Mouse (Mus musculus): Measurements from ENCODE around the gene Ints2. TPM values are rescaled to one million over a fixed set of nuclear protein-coding genes. Genes with fewer than 3 reads are reported as not detected.

Ints2 gene
- total and polyA plus RNA-seq, 3 experiments = 3.2 to 7.5 (median 5.2) TPM

GRCm38 (mm10) chr11:86211803-86212202, 45.6 kb downstream of the Ints2 start:
- intact Hi-C loops (cut with DNase I) = no loop called here

GRCm38 (mm10) chr11:86209123-86209522, 48.3 kb downstream of the Ints2 start:
- intact Hi-C loops (cut with DNase I) = no loop called here
- H3K36me3 ChIP-seq (ENCODE audit: control insufficient read depth, insufficient read depth, low read length) = no peaks in the 10 kb centered on the region; the same call in 1 of the 2 replicates

More at GRCm38 (mm10) chr11:86211803-86212202, 45.6 kb downstream of the Ints2 start:
- Histone ChIP-seq H3K4me1 (ENCODE audit: control insufficient read depth, insufficient read depth, low read length) (no peaks in the 10 kb centered on the region), H3K27me3 (ENCODE audit: control insufficient read depth, insufficient read depth, low read length) (no peaks in the 10 kb centered on the region), H3K36me3 (ENCODE audit: control insufficient read depth, insufficient read depth, low read length) (no peaks in the 10 kb centered on the region; the same call in 1 of the 2 replicates), H3K27ac (no peak overlapping the region), H3K79me2 (replicated peaks; ENCODE audit: control insufficient read depth, insufficient read depth, low read length) (no peaks in the 10 kb centered on the region), H3K4me3 (no peak overlapping the region), H3K9ac (ENCODE audit: low read depth, low read length) (no peak overlapping the region)
- no peak for TF ChIP-seq EP300 (IDR thresholded peaks at IDR 0.05; ENCODE audit: insufficient read depth, low read depth, low read length)
- TF ChIP-seq CTCF (IDR thresholded peaks at IDR 0.05) = no peak
- no peak for TF ChIP-seq POLR2A (IDR thresholded peaks at IDR 0.05; ENCODE audit: insufficient read depth, low read depth, low read length)
- 86% methylated on average over 1 of the region's 1 CpGs for WGBS
- DNase-seq = no peak

GRCm38 (mm10) chr11:86205876-86206275, 51.5 kb downstream of the Ints2 start:
- Histone ChIP-seq H3K9ac (ENCODE audit: low read depth, low read length) (no peak overlapping the region), H3K36me3 (ENCODE audit: control insufficient read depth, insufficient read depth, low read length) (no peaks in the 10 kb centered on the region; the same call in 1 of the 2 replicates), H3K27me3 (ENCODE audit: control insufficient read depth, insufficient read depth, low read length) (no peaks in the 10 kb centered on the region), H3K79me2 (replicated peaks; ENCODE audit: control insufficient read depth, insufficient read depth, low read length) (no peaks in the 10 kb centered on the region), H3K4me3 (no peak overlapping the region), H3K27ac (no peak overlapping the region), H3K4me1 (ENCODE audit: control insufficient read depth, insufficient read depth, low read length) (no peaks in the 10 kb centered on the region)
- intact Hi-C loops (cut with DNase I) = no loop called here
- DNase-seq = no peak
- WGBS = 90% methylated on average over 4 of the region's 4 CpGs
- TF ChIP-seq EP300 (IDR thresholded peaks at IDR 0.05; ENCODE audit: insufficient read depth, low read depth, low read length) (no peak), CTCF (IDR thresholded peaks at IDR 0.05) (no peak), POLR2A (IDR thresholded peaks at IDR 0.05; ENCODE audit: insufficient read depth, low read depth, low read length) (no peak)

More at GRCm38 (mm10) chr11:86209123-86209522, 48.3 kb downstream of the Ints2 start:
- WGBS = 90% methylated on average over 2 of the region's 2 CpGs
- no peak for TF ChIP-seq CTCF (IDR thresholded peaks at IDR 0.05)
- no peak for TF ChIP-seq POLR2A (IDR thresholded peaks at IDR 0.05; ENCODE audit: insufficient read depth, low read depth, low read length)
- no peak for TF ChIP-seq EP300 (IDR thresholded peaks at IDR 0.05; ENCODE audit: insufficient read depth, low read depth, low read length)
- H3K79me2 ChIP-seq (replicated peaks; ENCODE audit: control insufficient read depth, insufficient read depth, low read length) = no peaks in the 10 kb centered on the region
- H3K4me1 ChIP-seq (ENCODE audit: control insufficient read depth, insufficient read depth, low read length) = no peaks in the 10 kb centered on the region
- H3K27ac ChIP-seq = no peak overlapping the region
- no peaks in the 10 kb centered on the region for H3K27me3 ChIP-seq (ENCODE audit: control insufficient read depth, insufficient read depth, low read length)
- DNase-seq = no peak
- no peak overlapping the region for H3K4me3 ChIP-seq
- no peak overlapping the region for H3K9ac ChIP-seq (ENCODE audit: low read depth, low read length)

GRCm38 (mm10) chr11:86205031-86205430, 52.3 kb downstream of the Ints2 start:
- WGBS = 97% methylated on average over 5 of the region's 5 CpGs

GRCm38 (mm10) chr11:86201901-86202675, 55.3 kb downstream of the Ints2 start:
- Histone ChIP-seq H3K36me3 (ENCODE audit: control insufficient read depth, insufficient read depth, low read length) (no peaks in the 10 kb centered on the region), H3K4me1 (ENCODE audit: control insufficient read depth, insufficient read depth, low read length) (no peaks in the 10 kb centered on the region), H3K79me2 (replicated peaks; ENCODE audit: control insufficient read depth, insufficient read depth, low read length) (no peaks in the 10 kb centered on the region), H3K27ac (peak overlapping the region; percentile 88), H3K27me3 (ENCODE audit: control insufficient read depth, insufficient read depth, low read length) (no peaks in the 10 kb centered on the region), H3K4me3 (peak overlapping the region; percentile 60), H3K9ac (ENCODE audit: low read depth, low read length) (peak overlapping the region; percentile 79)
- TF ChIP-seq POLR2A (IDR thresholded peaks at IDR 0.05; ENCODE audit: insufficient read depth, low read depth, low read length) (no peak), EP300 (IDR thresholded peaks at IDR 0.05; ENCODE audit: insufficient read depth, low read depth, low read length) (no peak), CTCF (IDR thresholded peaks at IDR 0.05) (no peak)
- intact Hi-C loops (cut with DNase I) = loop anchor here (5.0 kb wide), 2 partner anchors 55 to 155 kb away; partner anchors contain the start of genes Ints2 and Med13
- DNase-seq = peak; percentile 18 to 33
- 29% methylated on average over 16 of the region's 16 CpGs for WGBS

More at GRCm38 (mm10) chr11:86205031-86205430, 52.3 kb downstream of the Ints2 start:
- Histone ChIP-seq H3K36me3 (ENCODE audit: control insufficient read depth, insufficient read depth, low read length) (no peaks in the 10 kb centered on the region; the same call in 1 of the 2 replicates), H3K27ac (no peak overlapping the region), H3K27me3 (ENCODE audit: control insufficient read depth, insufficient read depth, low read length) (no peaks in the 10 kb centered on the region), H3K4me3 (no peak overlapping the region), H3K79me2 (replicated peaks; ENCODE audit: control insufficient read depth, insufficient read depth, low read length) (no peaks in the 10 kb centered on the region), H3K9ac (ENCODE audit: low read depth, low read length) (no peak overlapping the region), H3K4me1 (ENCODE audit: control insufficient read depth, insufficient read depth, low read length) (no peaks in the 10 kb centered on the region)
- TF ChIP-seq CTCF (IDR thresholded peaks at IDR 0.05) (no peak), EP300 (IDR thresholded peaks at IDR 0.05; ENCODE audit: insufficient read depth, low read depth, low read length) (no peak), POLR2A (IDR thresholded peaks at IDR 0.05; ENCODE audit: insufficient read depth, low read depth, low read length) (no peak)
- DNase-seq = no peak
- intact Hi-C loops (cut with DNase I) = no loop called here
